Mouse (Mus musculus) MEL (cell line): ENCODE results near the gene Map10.

Experiments
- CTCF ChIP-seq, 3 experiments: IDR thresholded peaks in 2 of 3; conservative IDR thresholded peaks in 1 of 3; 2 replicates each; pipeline ENCODE4 v1.5.1; 2011 to 2012; ENCODE audit warnings: low read length in 3 of 3, low read depth in 2 of 3, mild to moderate bottlenecking in 2 of 3, improper control_type of control experiment in 1 of 3, inconsistent platforms in 1 of 3, mixed read lengths in 1 of 3, moderate library complexity in 1 of 3; ENCODE audit not compliant: control insufficient read depth in 1 of 3, insufficient read depth in 1 of 3, poor library complexity in 1 of 3, severe bottlenecking in 1 of 3
- HCFC1 ChIP-seq: IDR thresholded peaks from 2 replicates; pipeline ENCODE4 v1.6.1; 2012; ENCODE audit warnings: low read depth, mild to moderate bottlenecking, inconsistent platforms, low read length, improper control_type of control experiment, moderate library complexity
- POLR2A ChIP-seq, 2 experiments: IDR thresholded peaks; 2 replicates each; pipeline ENCODE4 v1.6.1; 2011 to 2012; ENCODE audit warnings: low read length in 2 of 2, mild to moderate bottlenecking in 2 of 2, control low read depth in 1 of 2, improper control_type of control experiment in 1 of 2, low read depth in 1 of 2, moderate library complexity in 1 of 2; ENCODE audit not compliant: control insufficient read depth in 1 of 2, insufficient read depth in 1 of 2, poor library complexity in 1 of 2
- ZC3H11A ChIP-seq: IDR thresholded peaks from 2 replicates; pipeline ENCODE4 v1.6.1; 2012; ENCODE audit warnings: low read depth, mild to moderate bottlenecking, inconsistent platforms, low read length, improper control_type of control experiment

- TF ChIP-seq HCFC1, result no peak
- no peak for TF ChIP-seq POLR2A (IDR thresholded peaks at IDR 0.05; ENCODE audit: control insufficient read depth in 1 of 2, insufficient read depth in 1 of 2, low read depth in 1 of 2, low read length in 2 of 2, poor library complexity in 1 of 2)
- TF ChIP-seq ZC3H11A, result no peak
- TF ChIP-seq CTCF (IDR thresholded peaks at IDR 0.05 in 2 of 3, conservative IDR thresholded peaks at IDR 0.05 in 1 of 3; ENCODE audit: control insufficient read depth in 1 of 3, insufficient read depth in 1 of 3, low read depth in 2 of 3, low read length in 3 of 3, poor library complexity in 1 of 3, severe bottlenecking in 1 of 3), result no peak
These were observed 11.1 kb upstream of the Map10 start for GRCm38 (mm10) chr8:125658508-125658907.
